Mouse (Mus musculus) CH12.LX (cell line): Measurements from ENCODE around the gene Slc5a1. TPM values are rescaled to one million over a fixed set of nuclear protein-coding genes. Genes with fewer than 3 reads are reported as not detected.

ENCODE experiments used
- DNase-seq: peaks from one replicate; pipeline ENCODE4 v3.0.0-alpha.2; 2013; ENCODE audit errors: extremely low read depth
- H3K27ac ChIP-seq: 2 replicates; pipeline ENCODE4 v1.5.1; 2012; ENCODE audit warnings: low read depth, mild to moderate bottlenecking, control low read depth, moderate library complexity; ENCODE audit not compliant: insufficient read depth
- H3K27me3 ChIP-seq: replicated peaks from 2 replicates; pipeline ENCODE3; 2012; ENCODE audit warnings: inconsistent platforms
- H3K36me3 ChIP-seq, 2 experiments: replicated peaks in 1 of 2; 2 replicates each; pipeline versions ENCODE3 to v1.6.1; 2012; ENCODE audit warnings: inconsistent platforms in 1 of 2, low read length in 1 of 2, mild to moderate bottlenecking in 1 of 2, mixed read lengths in 1 of 2, moderate library complexity in 1 of 2; ENCODE audit not compliant: control insufficient read depth in 1 of 2, insufficient read depth in 1 of 2
- H3K4me1 ChIP-seq, 2 experiments: 2 replicates each; pipeline ENCODE4 v1.6.1; 2012; ENCODE audit warnings: inconsistent platforms in 1 of 2, moderate library complexity in 1 of 2; ENCODE audit not compliant: insufficient read depth in 2 of 2, control insufficient read depth in 1 of 2
- H3K4me2 ChIP-seq: 2 replicates; pipeline ENCODE4 v1.6.1; 2012; ENCODE audit warnings: low read depth, mild to moderate bottlenecking, control low read depth; ENCODE audit not compliant: poor library complexity, insufficient read depth, severe bottlenecking
- H3K4me3 ChIP-seq, 3 experiments: fragments of 150-350 bp in 1 of 3; sonication (generic) in 1 of 3; replicated peaks in 1 of 3; 2 replicates each; pipeline versions ENCODE3 to v1.5.1; 2011 to 2012; ENCODE audit warnings: low read depth in 2 of 3, low read length in 2 of 3, mild to moderate bottlenecking in 2 of 3, moderate library complexity in 2 of 3, control low read depth in 1 of 3, improper control_type of control experiment in 1 of 3, inconsistent platforms in 1 of 3, mixed read lengths in 1 of 3; ENCODE audit not compliant: poor library complexity in 1 of 3
- H3K79me2 ChIP-seq: replicated peaks from 2 replicates; pipeline ENCODE4 v1.6.1; 2012; ENCODE audit warnings: mild to moderate bottlenecking, moderate library complexity; ENCODE audit not compliant: control insufficient read depth, poor library complexity, insufficient read depth, severe bottlenecking; ENCODE audit errors: extremely low read depth
- H3K9ac ChIP-seq: 2 replicates; pipeline ENCODE4 v1.6.1; 2012; ENCODE audit warnings: low read depth, mild to moderate bottlenecking, control low read depth, moderate library complexity; ENCODE audit not compliant: insufficient read depth
- H3K9me3 ChIP-seq: replicated peaks from 2 replicates; pipeline ENCODE3; 2012; ENCODE audit warnings: low read length, inconsistent platforms, mixed read lengths
- BHLHE40 ChIP-seq: IDR thresholded peaks from 2 replicates; pipeline ENCODE4 v1.6.1; 2011; ENCODE audit warnings: mild to moderate bottlenecking, low read depth, low read length, improper control_type of control experiment
- CTCF ChIP-seq, 2 experiments: IDR thresholded peaks in 1 of 2; conservative IDR thresholded peaks in 1 of 2; 2 replicates each; pipeline ENCODE4 v1.5.1; 2011 to 2012; ENCODE audit warnings: low read depth in 2 of 2, low read length in 2 of 2, improper control_type of control experiment in 1 of 2, inconsistent platforms in 1 of 2, mild to moderate bottlenecking in 1 of 2, moderate library complexity in 1 of 2
- E2F4 ChIP-seq: IDR thresholded peaks from 2 replicates; pipeline ENCODE4 v1.6.1; 2011; ENCODE audit warnings: low read depth, low read length, improper control_type of control experiment; ENCODE audit not compliant: insufficient replicate concordance
- ELF1 ChIP-seq: IDR thresholded peaks from 2 replicates; pipeline ENCODE4 v1.6.1; 2014; ENCODE audit warnings: low read depth, mild to moderate bottlenecking, inconsistent platforms, low read length, improper control_type of control experiment
- EP300 ChIP-seq: IDR thresholded peaks from 2 replicates; pipeline ENCODE4 v1.6.1; 2011; ENCODE audit warnings: low read length, improper control_type of control experiment
- ETS1 ChIP-seq: conservative IDR thresholded peaks from 2 replicates; pipeline ENCODE4 v1.6.1; 2012; ENCODE audit warnings: low read depth, mild to moderate bottlenecking, inconsistent platforms, low read length, improper control_type of control experiment, moderate library complexity
- HCFC1 ChIP-seq: IDR thresholded peaks from 2 replicates; pipeline ENCODE4 v1.6.1; 2012; ENCODE audit warnings: low read depth, mild to moderate bottlenecking, inconsistent platforms, low read length, improper control_type of control experiment
- IRF4 ChIP-seq: IDR thresholded peaks from 2 replicates; pipeline ENCODE4 v1.6.1; 2014; ENCODE audit warnings: low read depth, mild to moderate bottlenecking, inconsistent platforms, low read length, improper control_type of control experiment
- JUND ChIP-seq: conservative IDR thresholded peaks from 2 replicates; pipeline ENCODE4 v1.6.1; 2011; ENCODE audit warnings: low read depth, low read length, improper control_type of control experiment
- MAFK ChIP-seq: IDR thresholded peaks from 2 replicates; pipeline ENCODE4 v1.6.1; 2011; ENCODE audit warnings: low read length, improper control_type of control experiment; ENCODE audit not compliant: insufficient replicate concordance
- MAX ChIP-seq: IDR thresholded peaks from 2 replicates; pipeline ENCODE4 v1.6.1; 2011; ENCODE audit warnings: low read length, improper control_type of control experiment
- MAZ ChIP-seq: IDR thresholded peaks from 2 replicates; pipeline ENCODE4 v1.6.1; 2012; ENCODE audit warnings: low read depth, mild to moderate bottlenecking, inconsistent platforms, low read length, improper control_type of control experiment, moderate library complexity
- MEF2A ChIP-seq: IDR thresholded peaks from 2 replicates; pipeline ENCODE4 v1.6.1; 2014; ENCODE audit warnings: low read depth, mild to moderate bottlenecking, inconsistent platforms, low read length, improper control_type of control experiment, borderline replicate concordance
- NRF1 ChIP-seq: IDR thresholded peaks from 2 replicates; pipeline ENCODE4 v1.6.1; 2014; ENCODE audit warnings: low read depth, mild to moderate bottlenecking, inconsistent platforms, low read length, improper control_type of control experiment, moderate library complexity
- POLR2A ChIP-seq: IDR thresholded peaks from 2 replicates; pipeline ENCODE4 v1.6.1; 2011; ENCODE audit warnings: low read depth, mild to moderate bottlenecking, improper control_type of control experiment, low read length
- POLR2AphosphoS2 ChIP-seq: IDR thresholded peaks from 2 replicates; pipeline ENCODE4 v1.6.1; 2011; ENCODE audit warnings: low read depth, low read length, improper control_type of control experiment
- RAD21 ChIP-seq: IDR thresholded peaks from 2 replicates; pipeline ENCODE4 v1.6.1; 2011; ENCODE audit warnings: low read depth, mild to moderate bottlenecking, low read length, improper control_type of control experiment, moderate library complexity
- RCOR1 ChIP-seq: conservative IDR thresholded peaks from 2 replicates; pipeline ENCODE4 v1.6.1; 2012; ENCODE audit warnings: low read depth, mild to moderate bottlenecking, inconsistent platforms, low read length, improper control_type of control experiment
- SMC3 ChIP-seq: IDR thresholded peaks from 2 replicates; pipeline ENCODE4 v1.6.1; 2011; ENCODE audit warnings: low read depth, low read length, improper control_type of control experiment
- TBP ChIP-seq: conservative IDR thresholded peaks from 2 replicates; pipeline ENCODE4 v1.6.1; 2011; ENCODE audit warnings: low read depth, low read length, improper control_type of control experiment
- TCF12 ChIP-seq: IDR thresholded peaks from 2 replicates; pipeline ENCODE4 v1.6.1; 2014; ENCODE audit warnings: low read depth, mild to moderate bottlenecking, inconsistent platforms, low read length, improper control_type of control experiment
- ZC3H11A ChIP-seq: IDR thresholded peaks from 2 replicates; pipeline ENCODE4 v1.6.1; 2012; ENCODE audit warnings: low read depth, mild to moderate bottlenecking, inconsistent platforms, low read length, improper control_type of control experiment
- ZKSCAN1 ChIP-seq: IDR thresholded peaks from 2 replicates; pipeline ENCODE4 v1.6.1; 2012; ENCODE audit warnings: low read depth, inconsistent platforms, low read length, improper control_type of control experiment, borderline replicate concordance
- ZMIZ1 ChIP-seq: IDR thresholded peaks from 2 replicates; pipeline ENCODE4 v1.6.1; 2012; ENCODE audit warnings: low read depth, mild to moderate bottlenecking, inconsistent platforms, low read length, improper control_type of control experiment
- ZNF384 ChIP-seq: IDR thresholded peaks from 2 replicates; pipeline ENCODE4 v1.6.1; 2012; ENCODE audit warnings: low read depth, low read length, improper control_type of control experiment, inconsistent platforms
- dilution Hi-C: fragments of 300-500 bp; cut with MboI; formaldehyde crosslinking; loops from 2 replicates; pipeline ENCODE4 v1.14.3; 2020; ENCODE audit warnings: low sequenced_read_pairs; ENCODE audit not compliant: extremely low pct_unique_long_range_greater_than_20kb, extremely low pct_ligation_motif_present
- in situ Hi-C: fragments of 300-500 bp; cut with MboI; formaldehyde crosslinking; loops from 3 replicates; pipeline ENCODE4 v1.14.3; 2019; ENCODE audit warnings: low sequenced_read_pairs, low pct_ligation_motif_present, low pct_unique_long_range_greater_than_20kb, mixed read lengths
- polyA plus RNA-seq: library from polyadenylated mRNA; unstranded; fragments of >175 nt; gene quantifications from 2 replicates; pipeline ENCODE4 v1.2.1, GENCODE M21; 2012; ENCODE audit warnings: low read depth; ENCODE audit not compliant: insufficient read length
- total RNA-seq, 2 experiments: library from RNA; depleted of rRNA; stranded (reverse); fragments of 300-350 nt in 1 of 2; fragments of >200 nt in 1 of 2; gene quantifications; 2 replicates each; pipeline ENCODE4 v1.2.3; 2012 to 2014

Slc5a1 gene
- total and polyA plus RNA-seq, 3 experiments, result 0.30 to 0.38 (median 0.33) TPM

DNA sequence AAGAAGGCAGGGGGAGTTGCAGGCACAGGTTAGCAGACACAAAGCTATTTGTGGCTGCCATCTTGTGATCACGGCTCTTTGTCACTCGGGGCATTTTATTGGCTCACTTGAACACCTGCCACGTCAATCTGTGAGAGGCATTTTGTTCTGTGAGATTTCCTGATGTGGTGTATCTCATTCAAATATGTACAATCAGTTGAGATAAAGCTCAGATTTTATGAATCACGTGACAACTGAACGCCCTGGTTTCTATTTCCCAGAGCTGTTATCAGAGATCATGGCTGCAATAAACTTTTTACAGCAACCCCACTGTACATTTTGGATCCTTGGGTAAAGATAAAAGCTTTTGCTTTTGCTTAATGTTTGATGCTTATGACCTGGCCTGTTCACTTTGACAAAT, 31.6 kb downstream of the Slc5a1 start:
- no peak overlapping the region for H3K4me3 ChIP-seq
- H3K4me1 ChIP-seq, result no peaks in the 10 kb centered on the region
- H3K9ac ChIP-seq, result no peak overlapping the region
- no peak for TF ChIP-seq MAX
- TF ChIP-seq EP300, result no peak
- no peak for TF ChIP-seq HCFC1
- no peak for TF ChIP-seq MAFK
- no peak for TF ChIP-seq BHLHE40
- TF ChIP-seq ZKSCAN1, result no peak
- TF ChIP-seq POLR2A, result no peak
- TF ChIP-seq POLR2AphosphoS2, result no peak
- no peak for TF ChIP-seq TBP
- TF ChIP-seq NRF1, result no peak
- no peak for TF ChIP-seq MEF2A
- TF ChIP-seq ZMIZ1, result no peak
- no peak for TF ChIP-seq RAD21
- TF ChIP-seq ETS1, result no peak
- no peaks in the 10 kb centered on the region for H3K36me3 ChIP-seq
- dilution Hi-C loops, result no loop called here
- H3K4me2 ChIP-seq, result no peak overlapping the region
- H3K9me3 ChIP-seq, result no peaks in the 10 kb centered on the region
- no peaks in the 10 kb centered on the region for H3K79me2 ChIP-seq
- no peak for DNase-seq
- no peak overlapping the region for H3K27ac ChIP-seq
- in situ Hi-C loops, result loop anchor here (25.0 kb wide), 1 partner anchor 198 kb away; no protein-coding TSS in a partner anchor
- peaks cover 18% of the 10 kb centered on the region for H3K27me3 ChIP-seq

GRCm38 (mm10) chr5:33142790-33143455, 38.9 kb downstream of the Slc5a1 start:
- Histone ChIP-seq H3K9me3 (no peaks in the 10 kb centered on the region), H3K36me3 (no peaks in the 10 kb centered on the region), H3K27ac (no peak overlapping the region), H3K4me3 (no peak overlapping the region), H3K4me2 (peak overlapping the region; percentile 29), H3K4me1 (peaks cover 0 to 2% of the 10 kb centered on the region in 2 experiments; a peak in 2 of 4 replicates), H3K79me2 (no peaks in the 10 kb centered on the region), H3K27me3 (peaks cover 32% of the 10 kb centered on the region), H3K9ac (no peak overlapping the region)
- dilution Hi-C loops, result no loop called here
- in situ Hi-C loops, result loop anchor here (25.0 kb wide), 1 partner anchor 206 kb away; no protein-coding TSS in a partner anchor
- TF ChIP-seq POLR2AphosphoS2 (no peak), MAZ (no peak), IRF4 (no peak), RAD21 (peak; percentile 90), TBP (no peak), ZNF384 (peak; percentile 46; the same call in 1 of the 2 replicates), SMC3 (peak; percentile 88), ELF1 (0 out of 2 replicates have a peak, but pooled peaks have one; percentile 29), RCOR1 (no peak), ZC3H11A (peak; percentile 46), JUND (no peak), CTCF (conservative IDR thresholded peaks at IDR 0.05 in 1 of 2, IDR thresholded peaks at IDR 0.05 in 1 of 2; ENCODE audit: low read depth in 2 of 2, low read length in 2 of 2) (peak; percentile 22 to 92; a peak in 3 of 4 replicates), TCF12 (no peak), E2F4 (no peak)
- peak; percentile 65 for DNase-seq
